In genomic region chr7:141228279-141229067, GRCm38 (mm10) we compare ENCODE assay signal across 8 mouse cellular contexts. TPM values are rescaled to one million over a fixed set of nuclear protein-coding genes. Genes with fewer than 3 reads are reported as not detected.
DNase-seq lines count a peak whose midpoint lies in the region; ATAC-seq and TF ChIP-seq lines count a peak whose summit lies in the region.

Phrf1 (plus strand) TSS chr7:141228784.

- DNase-seq in 3T3-L1 (ENCODE audit: low read depth, low spot score), result peak; percentile 83
- peak; percentile 88 to 93 for DNase-seq in adrenal gland, postnatal 4 days (ENCODE audit: low spot score in 2 of 2)
- peak; percentile 93 for DNase-seq in embryonic facial prominence, embryonic 14.5 days (ENCODE audit: low spot score)
- peak; percentile 89 for DNase-seq in heart, adult 8-10 months (ENCODE audit: low spot score)
- DNase-seq in kidney, adult 9 months, result peak; percentile 90
- peak; percentile 81 for DNase-seq in limb, embryonic 14.5 days (ENCODE audit: low spot score)
- DNase-seq in midbrain, postnatal 0 days (ENCODE audit: low spot score), result peak; percentile 91
- DNase-seq in spleen, postnatal 14 days (ENCODE audit: low spot score in 2 of 2), result peak; percentile 90 to 96

- H3K36me3 ChIP-seq in embryonic facial prominence, embryonic 14.5 days (ENCODE audit: control insufficient read depth, insufficient read depth, low read length), result peaks cover 29% of the 10 kb centered on the region
- H3K36me3 ChIP-seq in limb, embryonic 14.5 days (ENCODE audit: control insufficient read depth, insufficient read depth, low read length), result peaks cover 31% of the 10 kb centered on the region
- H3K36me3 ChIP-seq in midbrain, postnatal 0 days (ENCODE audit: insufficient read depth, low read length), result peaks cover 22% of the 10 kb centered on the region

- H3K4me1 ChIP-seq in embryonic facial prominence, embryonic 14.5 days (ENCODE audit: control insufficient read depth, insufficient read depth, low read length), result peaks cover 9% of the 10 kb centered on the region
- peaks cover 6% of the 10 kb centered on the region for H3K4me1 ChIP-seq in limb, embryonic 14.5 days (ENCODE audit: control insufficient read depth, insufficient read depth, low read length)
- peaks cover 8% of the 10 kb centered on the region; the same call in 1 of the 2 replicates for H3K4me1 ChIP-seq in midbrain, postnatal 0 days (ENCODE audit: insufficient read depth, low read length)

- 1% methylated on average over 53 of the region's 76 CpGs for WGBS in embryonic facial prominence, embryonic 14.5 days
- WGBS in limb, embryonic 14.5 days, result under 1% methylated on average over 51 of the region's 76 CpGs
- WGBS in midbrain, postnatal 0 days, result under 1% methylated on average over 76 of the region's 76 CpGs

- peak within 1 kb of the TSS; percentile 99 for H3K9ac ChIP-seq in embryonic facial prominence, embryonic 14.5 days (ENCODE audit: low read depth, low read length)
- peak within 1 kb of the TSS; percentile 95 for H3K9ac ChIP-seq in limb, embryonic 14.5 days (ENCODE audit: low read depth, low read length, severe bottlenecking)
- H3K9ac ChIP-seq in midbrain, postnatal 0 days (replicated peaks; ENCODE audit: low read length, poor library complexity, severe bottlenecking), result peak within 1 kb of the TSS; percentile 95

- ATAC-seq in embryonic facial prominence, embryonic 14.5 days (ENCODE audit: low read depth), result peak; percentile 94
- peak; percentile 94 for ATAC-seq in limb, embryonic 14.5 days (ENCODE audit: low FRiP score, low read depth)
- ATAC-seq in midbrain, postnatal 0 days (ENCODE audit: low FRiP score), result peak; percentile 93

- peak; percentile 100 for TF ChIP-seq CTCF in midbrain, postnatal 0 days (IDR thresholded peaks at IDR 0.05)

- H3K4me2 ChIP-seq in embryonic facial prominence, embryonic 14.5 days (ENCODE audit: low read depth, low read length), result peak within 1 kb of the TSS; percentile 92
- peak within 1 kb of the TSS; percentile 88 for H3K4me2 ChIP-seq in limb, embryonic 14.5 days (replicated peaks; ENCODE audit: low read depth, low read length, severe bottlenecking)
- peak within 1 kb of the TSS; percentile 82 for H3K4me2 ChIP-seq in midbrain, postnatal 0 days (ENCODE audit: low read depth, low read length, poor library complexity, severe bottlenecking)

- no peaks in the 10 kb centered on the region for H3K27me3 ChIP-seq in embryonic facial prominence, embryonic 14.5 days (replicated peaks; ENCODE audit: control insufficient read depth, insufficient read depth, low read length)
- H3K27me3 ChIP-seq in limb, embryonic 14.5 days (ENCODE audit: control insufficient read depth, insufficient read depth, low read length), result no peaks in the 10 kb centered on the region
- H3K27me3 ChIP-seq in midbrain, postnatal 0 days (ENCODE audit: insufficient read depth, low read length), result no peaks in the 10 kb centered on the region

- H3K4me3 ChIP-seq in embryonic facial prominence, embryonic 14.5 days (ENCODE audit: low read depth, low read length), result peak within 1 kb of the TSS; percentile 99
- H3K4me3 ChIP-seq in limb, embryonic 14.5 days (replicated peaks; ENCODE audit: low read length), result peak within 1 kb of the TSS; percentile 97
- H3K4me3 ChIP-seq in midbrain, postnatal 0 days (ENCODE audit: low read depth, low read length), result peak within 1 kb of the TSS; percentile 97

- TF ChIP-seq POLR2A in limb, embryonic 14.5 days (IDR thresholded peaks at IDR 0.05; ENCODE audit: borderline replicate concordance, extremely low read depth, insufficient read depth, insufficient read length), result peak; percentile 80; the same call in 1 of the 2 replicates

- H3K9me3 ChIP-seq in embryonic facial prominence, embryonic 14.5 days (ENCODE audit: control insufficient read depth, low read length), result no peaks in the 10 kb centered on the region
- H3K9me3 ChIP-seq in limb, embryonic 14.5 days (ENCODE audit: control insufficient read depth, low read length), result no peaks in the 10 kb centered on the region
- H3K9me3 ChIP-seq in midbrain, postnatal 0 days (ENCODE audit: low read length), result no peaks in the 10 kb centered on the region

- H3K27ac ChIP-seq in embryonic facial prominence, embryonic 14.5 days (replicated peaks; ENCODE audit: low read depth, low read length), result peak within 1 kb of the TSS; percentile 94
- peak within 1 kb of the TSS; percentile 97 for H3K27ac ChIP-seq in limb, embryonic 14.5 days (replicated peaks; ENCODE audit: low read depth, low read length)
- H3K27ac ChIP-seq in midbrain, postnatal 0 days (ENCODE audit: low read depth, low read length), result peak within 1 kb of the TSS; percentile 92

RNA-seq across cellular contexts. Expression of gene Phrf1, which starts in this region (rescaled TPM):
- 10 to 100 TPM; 77.1 to 91.9 TPM for total RNA-seq in adrenal gland, postnatal 4 days (2021)
- polyA plus RNA-seq in embryonic facial prominence, embryonic 14.5 days (2014; fragmentation: Nextera tagmentation; extraction: Ambion mirVana), result 59.8 and 62.7 TPM in 2 replicates
- total RNA-seq in heart, adult 8-10 months (2022), result 10 to 100 TPM; 26.2 to 38.2 (median 31.9) TPM
- polyA plus RNA-seq in limb, embryonic 14.5 days (2012; rRNA removed), result 37.6 and 42.6 TPM in 2 replicates
- 65.9 and 72.7 TPM in 2 replicates for polyA plus RNA-seq in limb, embryonic 14.5 days (2014; fragmentation: Nextera tagmentation; extraction: Ambion mirVana)
- 46.3 and 54.6 TPM in 2 replicates for total RNA-seq in midbrain, postnatal 0 days (2014; rRNA removed)
- polyA plus RNA-seq in midbrain, postnatal 0 days (2015; fragmentation: Nextera tagmentation; extraction: Ambion mirVana), result 35.1 and 39.5 TPM in 2 replicates

Comparison
In these comparisons a context has a peak if more than half of its experiments do, and no peak if none do; other contexts are left out.
1. Peak in every context shown above with its lines: DNase-seq, ATAC-seq, H3K4me3 ChIP-seq and H3K27ac ChIP-seq.